Mouse (Mus musculus) urinary bladder, adult 18-20 months (tissue): ENCODE results near the gene Fam185a.

ENCODE experiments used
- DNase-seq, 2 experiments: peaks; one replicate each; pipeline ENCODE4 v3.0.0; 2022; ENCODE audit warnings: low spot score in 2 of 2, mixed read lengths in 2 of 2

The Fam185a gene

DNA sequence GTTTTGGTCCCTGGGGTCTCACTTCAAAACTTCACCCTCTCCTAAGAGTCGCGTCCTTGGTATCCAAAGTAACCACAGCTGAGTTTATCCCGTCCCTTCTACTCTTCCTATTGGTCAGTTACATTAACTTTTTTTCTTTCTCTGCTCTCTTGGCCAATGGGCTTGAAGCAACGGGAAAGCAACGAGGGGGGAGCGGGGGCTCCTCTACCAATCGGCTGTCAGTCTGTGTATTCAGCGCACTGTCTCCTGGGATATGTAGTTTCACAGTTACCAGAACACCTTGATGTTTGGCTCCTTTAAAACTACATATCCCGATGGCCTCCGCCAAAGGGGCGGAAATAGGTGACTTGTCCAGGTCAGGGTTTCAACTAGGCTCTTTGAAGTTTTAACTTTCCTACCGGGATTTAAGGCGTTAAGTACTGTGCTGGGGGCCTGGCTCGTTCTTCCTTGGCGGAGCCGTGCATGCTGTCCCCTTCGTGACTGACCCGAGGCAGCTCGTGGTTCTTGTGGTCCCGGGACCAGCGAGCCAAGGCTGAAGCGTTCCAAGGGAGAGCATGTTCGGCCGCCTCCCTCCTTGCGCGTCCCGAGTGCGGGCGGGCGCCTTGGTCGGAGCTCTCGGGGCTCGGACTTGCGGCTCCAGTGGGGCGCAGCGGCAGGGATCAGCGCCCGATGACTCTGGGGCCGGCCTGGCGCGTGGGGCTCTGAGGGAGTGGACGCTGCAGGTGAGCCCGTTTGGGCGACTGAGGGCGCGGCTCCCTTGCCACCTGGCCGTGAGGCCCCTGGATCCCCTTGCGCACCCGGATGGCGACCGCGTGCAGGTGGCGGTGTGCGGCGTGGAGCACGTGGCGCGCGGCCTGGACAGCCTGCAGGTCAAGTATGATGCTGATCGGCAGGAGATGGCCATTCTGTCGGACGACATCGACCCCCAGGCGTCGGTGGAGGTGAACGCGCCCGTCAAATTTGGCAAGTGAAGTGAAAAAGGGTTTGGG is at the start of gene Fam185a, which contains the start of gene Ccdc146:
Fam185a (plus strand) TSS at position 345 of the 989 bp plus-strand sequence.
Ccdc146 (minus strand) TSS at position 64 of the 989 bp plus-strand sequence.
- DNase-seq = peak; percentile 85 to 93

DNA sequence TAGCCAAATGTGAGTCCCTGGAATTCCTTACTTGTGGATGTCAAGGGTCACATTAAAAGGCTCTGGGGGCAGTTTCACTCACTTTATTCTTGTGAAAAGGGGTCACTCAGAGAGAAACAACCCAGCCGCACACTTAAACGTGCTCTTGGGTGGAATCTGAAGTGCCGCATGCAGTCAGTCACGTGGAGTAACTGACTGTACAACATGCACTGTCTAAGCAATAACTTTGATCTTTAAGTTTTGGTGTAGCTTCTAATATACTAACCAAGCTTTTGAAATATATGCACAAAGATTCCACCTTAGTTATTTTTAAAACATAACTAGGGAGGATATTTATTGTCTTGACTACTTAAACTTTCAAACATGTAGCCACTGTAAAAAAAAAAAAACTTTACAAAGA is 47.8 kb upstream of the Fam185a start:
- DNase-seq = no peak

DNA sequence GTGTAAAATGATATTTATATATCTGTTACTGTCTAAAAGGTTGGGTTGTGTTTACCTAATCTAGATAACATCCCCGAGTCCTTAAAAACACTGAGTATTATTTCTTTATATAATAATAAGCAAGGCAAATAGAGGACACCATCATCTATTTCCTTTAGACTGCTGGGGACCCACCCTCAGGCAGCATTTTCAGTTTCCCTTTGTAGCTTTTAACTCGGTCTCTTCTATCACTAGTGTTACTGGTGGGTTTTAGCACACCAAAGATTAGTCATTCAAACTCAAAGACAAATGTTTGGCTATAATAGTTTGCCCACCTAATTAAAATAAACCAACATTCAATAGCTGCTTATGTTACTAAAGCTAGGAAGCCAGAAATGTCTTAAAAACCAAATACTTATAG is 46.4 kb upstream of the Fam185a start:
- no peak for DNase-seq

DNA sequence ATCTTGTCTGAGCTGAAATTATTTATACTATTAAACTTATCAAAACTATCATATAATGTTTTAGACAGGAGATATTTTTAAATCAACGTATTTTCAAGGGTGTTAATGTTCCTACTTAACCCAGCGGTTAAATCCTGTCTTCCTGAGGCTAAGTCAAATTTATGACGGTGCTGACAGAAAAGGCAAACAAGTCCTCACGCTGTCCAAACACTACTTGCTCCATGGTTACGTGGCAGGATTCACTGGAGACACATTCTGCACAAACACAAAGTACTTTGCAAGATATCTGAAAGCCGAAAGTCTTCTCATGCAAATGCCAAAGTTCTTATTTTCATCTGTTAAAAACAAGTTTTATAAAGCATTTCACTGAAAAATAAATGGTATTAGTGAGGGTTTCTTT is 42.8 kb upstream of the Fam185a start:
- DNase-seq = peak in 1 of 2 experiments; percentile 35

DNA sequence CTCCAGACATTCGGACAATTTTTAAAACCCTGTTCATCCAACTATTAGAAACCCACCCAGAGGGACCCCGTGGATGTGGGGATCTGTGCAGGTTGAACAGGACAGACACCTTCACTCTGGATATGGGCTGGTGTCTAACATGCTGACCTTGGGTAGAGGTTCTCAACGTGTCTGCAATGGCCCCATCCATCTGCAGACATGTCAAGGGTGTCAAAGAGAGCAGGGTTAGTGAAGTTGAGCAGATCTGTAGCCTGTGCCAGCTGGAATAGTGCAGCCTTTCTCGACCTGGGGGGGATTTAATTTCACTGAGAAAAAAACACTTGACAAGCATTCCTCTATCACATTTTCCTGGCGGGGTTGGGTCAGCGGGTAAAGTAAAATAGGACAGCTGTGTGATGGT is 42.1 kb upstream of the Fam185a start:
- DNase-seq = no peak

DNA sequence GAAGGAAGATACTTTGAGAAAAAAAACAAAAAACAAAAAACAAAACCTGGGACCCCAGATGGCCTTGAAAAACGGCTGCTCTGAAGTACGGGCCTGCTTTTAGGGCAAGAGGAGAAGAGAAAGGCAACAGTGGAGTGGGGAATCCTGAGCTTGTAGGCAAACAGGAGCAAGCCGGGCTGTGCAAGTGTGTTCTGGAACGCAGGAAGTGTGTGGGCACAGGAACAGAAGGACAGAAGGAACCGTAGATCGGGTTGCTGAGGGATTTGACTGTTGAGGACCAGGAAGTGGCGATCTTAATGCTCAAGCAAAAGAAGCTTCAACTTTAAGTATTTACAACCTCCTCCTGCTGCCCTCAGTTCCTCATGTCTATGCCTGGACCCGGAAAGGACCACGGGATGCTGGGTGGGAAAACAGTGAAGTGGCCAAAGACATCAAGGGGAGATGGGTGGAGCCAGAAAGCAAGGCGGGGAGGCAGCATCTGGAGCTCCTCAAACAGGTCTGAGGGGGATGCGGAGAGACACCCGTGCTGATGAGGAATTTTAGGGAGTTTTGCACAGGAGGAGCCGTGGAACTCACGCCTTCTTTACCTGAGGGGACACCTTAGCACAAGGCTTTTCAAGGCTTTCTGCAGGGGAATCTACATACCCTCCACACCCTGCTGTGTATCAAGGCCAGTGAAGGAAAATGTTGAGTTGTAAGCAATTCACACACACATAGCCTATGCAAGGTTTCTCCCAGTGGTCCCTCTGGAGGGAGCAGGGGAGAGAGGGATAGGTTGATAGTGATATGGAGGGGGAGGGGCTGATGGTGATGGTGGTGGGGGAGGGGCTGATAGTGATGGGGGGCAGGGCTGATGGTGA is 41.1 kb upstream of the Fam185a start:
- no peak for DNase-seq

DNA sequence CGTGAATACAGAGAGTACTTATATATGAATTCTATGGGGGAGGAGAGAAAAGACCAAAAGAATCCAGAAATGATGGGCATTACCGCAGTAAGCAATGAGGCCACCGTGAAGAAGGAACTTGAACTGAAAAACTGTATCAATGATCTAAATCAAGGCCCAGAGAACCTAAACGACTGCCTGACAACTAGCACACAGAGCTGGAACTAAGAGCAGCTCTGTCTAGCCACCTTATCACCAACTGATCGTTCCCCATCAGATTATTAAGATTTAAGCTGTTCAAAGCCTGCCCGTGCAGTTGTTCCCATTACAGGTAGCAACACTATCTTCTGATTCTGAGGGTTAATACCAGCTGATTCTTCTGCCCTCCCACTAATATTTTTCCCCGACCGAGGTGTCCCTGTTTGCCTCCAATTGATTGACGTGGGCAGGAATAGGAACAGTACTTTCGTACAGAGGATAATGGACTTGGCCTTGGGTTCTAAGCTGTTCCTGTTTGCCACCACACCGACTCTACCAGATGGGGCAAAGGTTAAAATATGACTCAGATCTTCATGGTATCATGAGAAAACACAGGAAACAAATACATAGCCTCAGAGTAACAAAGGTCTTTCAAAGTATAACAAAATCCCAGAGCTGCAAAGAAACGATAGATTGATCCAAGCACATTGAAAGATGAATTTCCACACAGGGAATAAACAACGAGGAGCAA is 40.4 kb upstream of the Fam185a start:
- DNase-seq = no peak

DNA sequence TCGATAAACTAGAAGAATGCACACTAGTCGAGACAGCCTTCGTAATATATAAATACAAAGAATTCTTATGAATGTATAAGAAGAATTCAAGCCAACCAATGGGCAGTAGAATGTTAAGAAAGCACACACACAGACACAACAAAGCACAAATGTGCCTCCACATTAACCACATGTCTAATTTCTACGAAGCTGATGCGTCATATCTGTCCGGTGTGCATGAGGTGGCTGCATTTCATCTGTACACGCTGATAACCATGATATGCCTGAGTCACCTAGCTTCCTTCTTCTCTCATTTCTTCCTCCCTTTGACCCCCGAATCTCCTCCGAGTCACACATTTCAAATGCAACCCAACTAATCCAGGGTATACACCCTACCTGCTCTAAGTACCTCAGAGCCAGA is 39.8 kb upstream of the Fam185a start:
- DNase-seq = no peak

DNA sequence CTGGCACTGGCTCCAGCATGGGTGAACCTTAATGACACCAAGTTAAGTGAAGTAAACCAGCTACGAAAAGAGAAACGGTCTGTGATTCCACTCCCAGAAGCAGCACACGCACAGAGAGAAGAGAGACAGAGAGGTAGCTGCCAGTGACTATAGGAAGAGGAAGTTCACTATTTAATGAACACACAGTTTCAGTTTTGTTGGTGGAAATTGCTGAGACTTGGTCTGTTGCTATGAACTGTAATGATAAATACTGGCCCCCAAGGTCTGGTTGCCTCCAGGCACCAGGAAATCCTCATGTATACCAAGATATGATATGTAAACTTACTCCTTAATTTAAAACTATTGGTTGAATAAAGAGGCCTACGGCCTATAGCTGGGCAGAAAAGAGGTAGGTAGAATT is 38.3 kb upstream of the Fam185a start:
- DNase-seq = no peak

DNA sequence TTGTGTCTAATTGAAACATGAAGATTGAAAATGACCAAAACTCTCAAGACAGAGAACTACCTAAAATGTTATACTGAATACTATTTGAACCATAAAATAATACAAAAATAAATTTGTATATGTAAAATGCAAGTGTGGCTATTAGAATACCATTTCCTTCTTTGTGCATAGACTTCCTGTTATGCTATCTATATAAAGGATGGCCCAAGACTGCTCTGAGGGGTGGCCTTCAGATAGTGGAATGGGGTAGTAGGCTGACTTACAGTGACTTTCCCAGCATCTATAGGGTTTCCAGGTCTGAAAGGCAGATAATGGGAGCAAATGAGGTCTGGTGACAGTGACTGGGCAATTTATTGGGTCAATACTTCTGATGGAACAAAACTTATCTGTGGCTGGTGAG is 37.4 kb upstream of the Fam185a start:
- DNase-seq = no peak

DNA sequence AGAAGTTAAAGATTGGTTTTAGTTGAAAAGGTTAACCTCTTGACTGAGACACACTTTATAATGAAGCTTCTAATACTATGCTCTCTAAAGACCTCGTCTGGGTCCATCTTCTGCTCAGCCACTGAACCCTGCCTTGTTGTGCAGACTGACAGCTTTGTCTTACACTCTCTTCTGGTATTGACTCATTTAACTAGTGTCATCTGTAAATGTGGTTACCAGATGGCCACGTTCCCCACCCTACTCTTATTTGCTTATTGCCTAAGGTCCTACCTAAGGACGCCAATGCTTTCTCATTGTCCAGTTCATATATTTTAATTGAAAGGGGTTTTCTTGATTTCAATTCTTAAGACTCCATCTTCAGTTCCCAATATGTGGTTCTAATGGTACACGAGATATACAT is 35.9 kb upstream of the Fam185a start:
- no peak for DNase-seq

DNA sequence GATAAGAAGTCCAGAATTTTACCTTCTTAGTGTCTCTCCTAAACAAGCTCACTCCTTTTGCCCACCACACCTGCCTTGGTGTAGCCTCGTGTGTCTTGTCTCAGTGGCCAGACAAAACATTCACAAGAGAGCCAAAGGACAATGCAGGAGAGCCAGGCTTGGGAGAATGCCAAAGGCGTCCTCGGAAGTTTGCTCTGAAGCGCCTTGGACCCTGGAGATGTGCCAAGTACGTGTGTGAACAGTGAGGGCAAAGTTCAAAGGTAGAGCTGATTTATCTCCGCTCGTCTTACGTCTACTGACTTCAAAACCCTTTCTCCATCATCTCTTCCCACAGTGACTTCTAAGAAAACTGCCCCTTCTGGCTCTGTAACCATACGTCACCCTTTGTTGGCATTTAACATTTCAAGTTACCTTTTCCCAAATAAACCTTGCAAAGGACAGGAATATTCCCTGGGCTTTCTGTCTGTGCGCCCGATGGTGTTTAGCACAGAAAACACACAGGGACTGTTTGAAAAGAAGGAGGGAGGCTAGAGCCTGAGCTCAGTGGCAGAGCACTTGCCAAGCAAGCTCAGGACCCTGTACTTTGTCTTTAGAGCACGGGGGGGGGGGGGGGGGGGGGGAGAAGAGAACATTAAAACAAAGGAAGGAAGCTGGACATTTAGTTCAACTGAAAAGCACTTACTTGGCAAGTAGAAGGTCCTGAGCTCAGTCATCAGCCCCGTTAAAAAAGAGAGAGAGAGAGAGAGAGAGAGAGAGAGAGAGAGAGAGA is 33.0 kb upstream of the Fam185a start:
- DNase-seq = no peak

DNA sequence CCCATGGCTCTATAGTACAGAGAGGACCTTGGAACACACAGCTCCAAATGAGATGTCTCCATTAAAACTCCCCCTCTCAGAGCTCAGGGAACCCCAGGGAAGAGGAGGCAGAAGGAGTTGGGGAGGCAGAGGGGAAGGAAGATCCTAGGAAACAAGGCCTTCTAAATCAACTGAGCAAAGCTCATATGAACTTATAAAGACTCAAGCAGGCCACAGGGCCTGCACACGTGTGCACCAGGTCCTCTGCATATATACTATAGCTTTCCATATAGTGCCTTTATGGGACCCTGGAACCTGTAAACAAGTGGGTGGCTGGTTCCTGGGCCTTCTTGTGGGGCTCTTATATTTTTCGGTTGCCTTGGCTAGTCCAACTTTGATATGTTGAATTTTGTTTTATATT is 30.2 kb upstream of the Fam185a start:
- no peak for DNase-seq

DNA sequence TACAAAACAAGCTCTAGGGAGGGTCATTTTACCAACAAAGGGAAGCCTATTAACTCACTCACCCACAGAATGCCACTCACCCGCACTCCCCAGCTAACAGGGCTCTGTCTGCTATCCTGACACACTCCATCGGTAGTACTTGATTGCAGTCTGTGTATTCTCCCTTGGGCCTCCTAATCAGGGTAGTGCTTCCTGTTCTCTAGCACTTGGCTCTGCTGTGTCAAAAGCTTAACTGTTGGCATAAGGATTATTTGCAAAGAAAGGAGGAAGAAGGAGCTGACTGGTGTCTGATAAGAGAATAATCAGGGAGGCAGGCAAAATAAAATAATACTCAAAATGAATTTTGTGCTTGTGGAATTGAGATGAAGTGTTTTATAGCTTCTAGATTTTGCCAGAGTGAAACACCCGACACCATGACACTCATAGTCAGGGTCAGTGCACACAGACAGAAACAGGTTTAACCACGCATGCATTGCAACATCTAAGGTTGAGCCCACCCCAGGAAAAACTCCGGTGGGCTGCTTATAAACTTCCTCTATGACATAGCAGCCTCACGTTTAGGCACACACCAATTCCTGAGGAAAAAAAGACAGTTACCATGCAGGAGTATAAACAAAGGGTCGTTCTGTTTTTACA is 29.4 kb upstream of the Fam185a start:
- no peak for DNase-seq

DNA sequence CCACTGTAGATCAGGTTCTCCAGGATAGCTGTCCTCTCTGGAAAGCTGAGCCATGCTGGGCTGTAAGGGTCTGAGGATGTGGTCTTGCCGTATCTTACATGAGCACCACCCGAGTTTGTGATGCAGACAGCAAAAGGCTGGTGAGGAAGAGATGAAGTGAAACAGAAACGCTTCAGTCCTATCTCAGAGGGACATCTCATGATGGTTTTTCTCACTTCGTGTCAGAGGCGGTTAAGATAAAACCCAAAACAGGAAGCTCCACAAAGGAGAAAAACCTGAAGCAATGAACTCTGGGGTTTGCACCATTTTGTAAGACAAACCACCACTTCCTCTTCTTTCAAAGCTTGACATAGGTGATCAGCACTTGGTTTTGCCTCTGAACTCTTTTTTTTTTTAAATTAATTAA is 13.5 kb upstream of the Fam185a start:
- DNase-seq = no peak

DNA sequence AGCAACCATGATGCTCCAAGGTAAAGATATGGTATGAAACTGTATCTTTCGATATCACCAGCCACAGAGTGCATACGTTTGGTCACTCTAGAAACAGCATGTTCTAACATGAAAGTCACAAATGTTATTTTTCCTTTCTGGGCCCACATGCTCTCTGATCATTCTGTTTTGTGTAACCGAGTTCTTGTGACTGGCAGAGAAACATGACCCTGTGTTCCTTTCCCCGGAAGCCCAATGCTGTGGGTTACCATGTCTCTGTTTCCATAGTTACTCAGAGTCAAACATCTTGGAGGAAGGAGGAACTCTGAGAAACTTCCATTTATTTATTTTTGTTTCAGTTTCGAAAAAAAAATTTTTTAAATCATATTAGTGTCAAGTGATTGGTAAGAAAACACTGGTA is 12.7 kb upstream of the Fam185a start:
- no peak for DNase-seq

DNA sequence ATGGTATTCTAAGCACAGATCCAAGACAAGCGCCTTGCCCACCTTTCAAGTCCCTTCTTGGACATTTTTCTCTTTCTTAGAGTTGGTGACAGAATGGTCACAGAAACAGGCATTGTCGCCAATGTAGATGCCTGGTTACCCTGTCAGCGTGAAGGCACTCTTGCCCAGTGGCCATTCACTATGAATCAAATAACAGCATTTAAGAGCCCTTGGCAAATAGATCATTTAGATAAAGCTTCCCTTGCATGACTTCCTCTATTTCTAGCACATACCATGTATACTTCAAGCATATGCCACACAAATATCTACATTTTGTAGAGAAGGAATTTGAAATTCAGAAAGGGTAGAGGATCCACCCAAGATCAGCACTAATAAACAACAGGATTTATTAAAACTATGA is 11.4 kb upstream of the Fam185a start:
- DNase-seq = no peak

DNA sequence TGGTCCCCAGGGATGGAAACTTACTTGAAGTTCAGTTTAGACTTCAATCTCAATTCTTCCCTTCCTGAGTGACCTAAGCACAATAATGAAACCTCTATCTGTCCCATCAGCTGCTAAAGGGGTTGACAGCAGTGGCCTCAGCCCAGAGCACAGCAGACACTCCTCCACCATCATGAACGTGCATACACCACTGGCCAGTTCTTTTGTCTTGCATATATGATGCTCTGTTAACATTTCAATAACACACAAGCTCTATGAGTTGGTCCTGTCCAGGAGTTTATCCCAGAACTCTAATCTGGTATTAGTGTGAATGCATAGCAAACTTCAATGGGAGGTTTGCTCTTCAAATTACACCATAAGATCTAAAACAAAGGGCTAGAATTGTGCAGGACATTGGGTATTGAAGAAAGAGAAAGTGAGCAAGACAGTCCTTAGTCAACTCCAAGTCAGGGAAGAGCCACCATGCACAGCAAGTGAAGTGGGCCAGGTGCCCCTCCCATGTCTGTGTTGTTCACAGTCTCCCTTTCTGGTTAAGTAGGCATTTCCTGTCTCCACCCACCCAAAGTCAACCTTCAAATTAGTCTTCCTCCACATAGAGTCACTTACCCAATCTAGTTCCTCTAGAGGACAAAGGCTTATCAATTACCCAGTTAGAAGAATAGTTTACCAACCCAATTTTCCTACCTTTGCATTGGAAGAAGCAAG is 10.5 kb upstream of the Fam185a start:
- DNase-seq = no peak

DNA sequence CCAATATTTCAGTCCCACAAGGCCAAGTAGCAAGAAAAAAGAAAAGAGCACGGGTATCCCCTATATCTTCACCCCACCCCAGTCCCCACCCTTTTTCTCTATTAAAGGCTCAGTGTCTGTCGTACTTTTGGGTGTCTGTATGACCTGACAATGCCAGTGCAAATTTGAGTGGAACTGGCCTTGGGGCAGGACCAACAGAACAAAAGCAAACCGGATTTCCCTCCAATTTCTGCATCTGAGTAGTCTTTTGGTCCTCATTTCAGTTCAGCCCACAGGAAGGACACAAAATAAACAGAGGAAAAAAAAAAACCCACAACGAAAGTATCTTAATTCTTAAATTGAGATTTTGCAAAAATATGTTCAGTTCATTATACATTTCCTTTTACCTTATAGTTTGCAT is 6.1 kb upstream of the Fam185a start:
- no peak for DNase-seq

DNA sequence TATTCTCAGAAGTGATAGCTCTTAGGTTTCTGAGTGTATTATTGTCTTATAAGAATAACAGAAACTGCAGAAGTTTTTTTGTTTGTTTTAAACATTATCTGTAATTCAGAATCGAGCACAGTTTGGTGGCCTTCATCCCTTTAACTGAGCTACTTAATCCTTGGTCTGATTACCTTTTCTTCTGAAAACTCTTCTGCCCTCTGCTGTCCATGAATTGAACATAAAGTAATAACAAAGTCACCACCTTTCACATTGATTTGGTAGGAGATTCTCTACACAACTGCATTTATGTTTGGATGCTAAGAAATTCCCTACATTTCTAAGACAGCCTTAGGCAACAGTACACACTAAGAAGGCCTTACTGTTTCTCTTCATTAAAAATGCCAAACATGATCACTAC is 4.1 kb upstream of the Fam185a start:
- no peak for DNase-seq
